Mouse (Mus musculus) erythroblast, embryonic 14.5 days (primary cell): Measurements from ENCODE around the gene Tmbim4.

Source experiments
- GATA1 ChIP-seq: IDR thresholded peaks from 2 replicates; pipeline ENCODE4 v1.6.1; 2012; ENCODE audit warnings: low read length, inconsistent platforms, mixed read lengths
- TAL1 ChIP-seq: IDR thresholded peaks from 3 replicates; pipeline ENCODE4 v1.6.1; 2012; ENCODE audit warnings: low read length, inconsistent platforms, mixed read lengths

DNA sequence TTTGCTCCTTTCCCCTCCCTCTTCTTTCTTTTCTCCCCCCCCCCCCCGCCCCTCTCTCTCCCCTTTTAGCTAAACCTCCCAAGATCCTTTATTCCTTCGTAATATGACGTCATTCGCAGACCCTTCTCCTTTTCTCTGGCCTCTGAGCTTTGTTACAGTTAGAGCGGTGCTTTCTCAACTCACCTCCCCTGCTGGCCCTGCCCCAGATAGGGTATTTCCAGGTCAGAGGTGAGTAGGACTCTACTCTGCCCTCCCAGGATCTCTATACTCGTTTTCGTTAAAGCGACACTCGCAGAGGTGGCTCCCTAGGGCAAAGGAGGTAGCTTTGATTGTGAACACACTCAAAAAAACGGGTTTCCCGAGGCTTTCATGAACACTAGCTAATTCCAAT is 70.5 kb downstream of the Tmbim4 start:
- TF ChIP-seq GATA1 (no peak), TAL1 (no peak)
